Mouse (Mus musculus) intestine, postnatal 0 days (tissue): ENCODE measurements around the gene Prpsap1. TPM values are rescaled to one million over a fixed set of nuclear protein-coding genes. Genes with fewer than 3 reads are reported as not detected.

Source experiments
- ATAC-seq: fragments of 200-750 bp; cut with Nextera tagmentation; 2 replicates; pipeline ENCODE4 v1.8.0; 2017; ENCODE audit warnings: mild to moderate bottlenecking, moderate TSS enrichment, moderate library complexity
- H3K27ac ChIP-seq: fragments of 300-500 bp; sonication (generic); 2 replicates; pipeline ENCODE4 v1.5.1; 2014; ENCODE audit warnings: mild to moderate bottlenecking, low read depth, low read length, moderate library complexity
- H3K27me3 ChIP-seq: fragments of 300-500 bp; sonication (generic); replicated peaks from 2 replicates; pipeline ENCODE4 v1.6.1; 2014; ENCODE audit warnings: low read length, mixed read lengths; ENCODE audit not compliant: control insufficient read depth, insufficient read depth
- H3K36me3 ChIP-seq: fragments of 300-500 bp; sonication (generic); 2 replicates; pipeline ENCODE4 v1.6.1; 2014; ENCODE audit warnings: mild to moderate bottlenecking, moderate library complexity; ENCODE audit not compliant: control insufficient read depth, insufficient read depth
- H3K4me1 ChIP-seq: fragments of 300-500 bp; sonication (generic); replicated peaks from 2 replicates; pipeline ENCODE4 v1.6.1; 2014; ENCODE audit warnings: antibody characterized with exemption, low read length, mixed read lengths; ENCODE audit not compliant: control insufficient read depth, insufficient read depth
- H3K4me2 ChIP-seq: fragments of 300-500 bp; sonication (generic); replicated peaks from 2 replicates; pipeline ENCODE4 v1.6.1; 2014; ENCODE audit warnings: low read depth, mild to moderate bottlenecking, moderate library complexity
- H3K4me3 ChIP-seq: fragments of 300-500 bp; sonication (generic); 2 replicates; pipeline ENCODE4 v1.5.1; 2014; ENCODE audit warnings: low read depth, low read length
- H3K9ac ChIP-seq: fragments of 300-500 bp; sonication (generic); 2 replicates; pipeline ENCODE4 v1.6.1; 2014; ENCODE audit warnings: mild to moderate bottlenecking, low read depth, low read length
- H3K9me3 ChIP-seq: fragments of 300-500 bp; sonication (generic); 2 replicates; pipeline ENCODE4 v1.6.1; 2016; ENCODE audit warnings: mixed run types; ENCODE audit not compliant: control insufficient read depth
- CTCF ChIP-seq: sonication (generic); IDR thresholded peaks from 2 replicates; pipeline ENCODE4 v1.5.1; 2016; ENCODE audit warnings: low read depth, mild to moderate bottlenecking, control low read depth, antibody characterized with exemption, moderate library complexity
- WGBS: fragments of 180-500 bp; shearing (Covaris S2); extraction: QIAGEN DNeasy Blood & Tissue Kit; methylation state at CpG from one replicate; pipeline ENCODE4 v1.1.7; 2014; 5-methylcytosine and 5-hydroxymethylcytosine counted together
- polyA plus RNA-seq: library from polyadenylated mRNA; unstranded; fragments of >200 nt; fragmentation: Nextera tagmentation; extraction: Ambion mirVana; gene quantifications from 2 replicates; pipeline ENCODE4 v1.2.1, GENCODE M21; 2015

The Prpsap1 gene
- polyA plus RNA-seq, 1 experiment from 2014 or later = 177 TPM

DNA sequence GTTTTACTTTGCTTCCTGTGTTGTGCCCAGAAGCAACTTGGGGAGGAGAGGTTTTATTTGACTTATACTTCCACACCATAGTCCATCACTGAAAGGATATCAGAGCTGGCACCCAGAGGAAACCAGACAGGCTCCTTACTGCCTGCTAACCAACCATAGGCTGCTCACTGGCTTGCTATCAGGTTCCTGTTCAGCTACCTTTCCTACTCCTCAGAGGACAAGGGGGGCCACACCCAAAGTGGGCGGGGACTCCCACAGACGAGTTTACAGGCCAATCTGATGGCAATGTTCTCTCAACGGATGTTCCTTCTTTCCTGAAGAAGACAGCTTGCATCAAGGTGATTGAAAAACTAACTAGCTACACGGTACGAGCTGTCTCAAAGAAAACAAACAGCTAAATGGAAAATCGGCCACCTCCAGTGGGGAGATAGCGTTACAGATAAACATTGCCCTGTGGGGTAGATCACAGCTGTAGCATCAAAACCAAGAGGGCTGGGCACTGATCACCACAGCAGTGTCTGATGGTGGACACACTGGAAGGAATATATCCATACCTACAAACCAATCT is 17.4 kb upstream of the Prpsap1 start:
- ATAC-seq = no peak
- H3K4me3 ChIP-seq = no peak overlapping the region
- H3K9me3 ChIP-seq = no peaks in the 10 kb centered on the region
- whole genome bisulfite sequencing = 56% methylated on average over 7 of the region's 7 CpGs
- H3K27ac ChIP-seq = no peak overlapping the region
- H3K9ac ChIP-seq = no peak overlapping the region
- no peaks in the 10 kb centered on the region for H3K36me3 ChIP-seq
- no peaks in the 10 kb centered on the region for H3K4me1 ChIP-seq
- TF ChIP-seq CTCF = no peak
- no peak overlapping the region for H3K4me2 ChIP-seq
- H3K27me3 ChIP-seq = no peaks in the 10 kb centered on the region

DNA sequence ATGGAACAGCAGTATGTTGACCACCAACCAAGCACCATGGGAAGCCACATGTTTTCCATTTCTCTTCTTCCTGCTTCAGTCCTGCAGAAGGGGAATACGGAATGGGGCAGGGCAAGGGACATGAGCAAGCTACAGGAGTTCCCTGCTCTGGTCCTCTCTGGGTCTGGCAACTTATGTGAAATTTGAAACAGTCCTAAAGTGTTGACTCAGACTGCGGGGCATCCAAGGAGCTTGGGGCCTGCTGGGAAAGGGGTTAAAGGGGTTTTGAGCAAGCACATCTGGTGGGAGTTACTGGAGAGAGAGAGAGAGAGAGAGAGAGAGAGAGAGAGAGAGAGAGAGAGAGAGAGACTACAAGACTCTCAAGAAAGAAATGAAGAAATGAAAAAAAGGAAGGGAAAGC is 14.7 kb upstream of the Prpsap1 start:
- H3K36me3 ChIP-seq = no peaks in the 10 kb centered on the region
- no peak overlapping the region for H3K4me3 ChIP-seq
- no peak overlapping the region for H3K27ac ChIP-seq
- no peaks in the 10 kb centered on the region for H3K27me3 ChIP-seq
- 50% methylated on average over 2 of the region's 2 CpGs for WGBS
- no peak for ATAC-seq
- no peaks in the 10 kb centered on the region for H3K4me1 ChIP-seq
- TF ChIP-seq CTCF = no peak
- no peaks in the 10 kb centered on the region for H3K9me3 ChIP-seq
- no peak overlapping the region for H3K9ac ChIP-seq
- no peak overlapping the region for H3K4me2 ChIP-seq

DNA sequence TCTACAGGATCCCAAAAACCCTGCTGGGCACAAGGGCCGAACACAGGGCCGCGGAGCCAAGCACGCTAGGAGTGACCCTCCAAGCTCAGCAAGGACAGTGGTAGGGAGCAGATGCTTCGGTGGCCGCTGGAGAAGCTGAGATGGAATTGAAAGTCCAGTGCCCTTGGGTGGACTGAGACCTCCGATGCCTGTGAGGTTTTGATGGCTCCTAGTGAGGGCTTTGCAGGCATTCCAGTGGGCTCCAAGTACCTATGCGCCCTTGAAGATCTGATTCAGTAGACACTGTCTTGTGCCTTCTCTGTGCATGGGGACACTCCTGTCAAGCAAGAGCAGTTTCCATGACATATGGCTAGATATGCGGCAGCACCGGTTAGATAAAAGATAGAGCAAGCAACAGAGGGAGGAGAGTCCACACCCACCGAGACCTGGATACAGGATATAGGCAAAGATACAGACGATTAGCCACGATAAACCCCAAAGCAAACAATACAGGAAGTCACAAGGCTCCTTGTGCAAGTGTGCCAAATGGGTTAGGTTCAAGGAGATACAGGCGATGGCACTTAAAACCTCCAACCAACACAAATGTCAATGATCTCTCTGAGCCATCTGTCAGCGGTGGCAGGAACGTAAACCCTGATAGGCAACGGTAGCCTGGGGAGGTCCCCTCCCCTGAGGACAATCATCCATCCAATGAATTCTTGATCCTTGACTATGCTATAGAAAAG is 12.3 kb upstream of the Prpsap1 start:
- 72% methylated on average over 17 of the region's 17 CpGs for WGBS
- Histone ChIP-seq H3K4me1 (no peaks in the 10 kb centered on the region), H3K27me3 (no peaks in the 10 kb centered on the region), H3K36me3 (no peaks in the 10 kb centered on the region), H3K9ac (no peak overlapping the region), H3K4me2 (no peak overlapping the region), H3K27ac (no peak overlapping the region), H3K9me3 (no peaks in the 10 kb centered on the region), H3K4me3 (no peak overlapping the region)
- TF ChIP-seq CTCF = no peak
- no peak for ATAC-seq

DNA sequence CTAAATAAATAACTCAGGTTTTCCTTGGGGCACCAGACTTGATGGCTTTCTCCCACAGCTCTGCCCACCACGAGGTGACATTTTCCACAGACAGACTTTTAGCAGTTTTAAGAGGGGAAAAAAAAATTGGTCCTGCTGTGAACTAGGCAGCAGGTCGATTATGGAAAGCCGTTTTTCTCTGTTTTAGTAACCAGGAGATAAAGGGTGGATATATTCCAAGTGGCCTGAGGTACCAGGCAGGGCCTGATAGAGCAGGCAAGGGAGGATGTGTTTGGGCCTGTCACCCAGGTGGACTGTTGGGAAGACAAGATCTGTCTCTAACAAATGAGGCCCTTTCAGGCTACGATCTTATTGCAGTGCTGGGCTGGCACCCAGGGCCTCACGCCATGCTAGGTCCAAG is 11.6 kb upstream of the Prpsap1 start:
- Histone ChIP-seq H3K4me3 (no peak overlapping the region), H3K27ac (no peak overlapping the region), H3K9ac (no peak overlapping the region), H3K27me3 (no peaks in the 10 kb centered on the region), H3K4me1 (no peaks in the 10 kb centered on the region), H3K36me3 (no peaks in the 10 kb centered on the region), H3K4me2 (no peak overlapping the region), H3K9me3 (no peaks in the 10 kb centered on the region)
- no peak for ATAC-seq
- TF ChIP-seq CTCF = no peak
- WGBS = 75% methylated on average over 5 of the region's 5 CpGs

DNA sequence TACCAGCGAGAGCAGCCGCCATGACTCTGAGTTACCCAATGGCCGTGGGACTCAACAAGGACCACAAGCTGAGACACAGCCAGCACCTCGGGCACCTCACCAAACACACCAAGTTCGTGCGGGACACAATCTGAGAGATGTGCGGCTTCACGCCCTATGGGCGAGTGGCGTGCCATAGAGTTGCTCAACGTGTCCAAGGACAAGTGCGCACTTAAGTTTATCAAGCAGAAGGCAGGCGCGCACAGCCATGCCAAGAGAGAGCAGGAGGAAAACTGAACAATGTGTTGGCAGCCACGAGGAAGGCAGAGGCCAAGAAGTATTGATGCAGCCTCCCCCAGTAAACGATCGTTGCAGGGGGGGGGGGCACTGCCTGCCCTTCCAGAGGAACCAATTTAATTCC is 10.5 kb upstream of the Prpsap1 start:
- no peaks in the 10 kb centered on the region for H3K4me1 ChIP-seq
- H3K4me2 ChIP-seq = no peak overlapping the region
- no peak overlapping the region for H3K9ac ChIP-seq
- H3K36me3 ChIP-seq = no peaks in the 10 kb centered on the region
- H3K4me3 ChIP-seq = no peak overlapping the region
- WGBS = 88% methylated on average over 17 of the region's 17 CpGs
- no peaks in the 10 kb centered on the region for H3K27me3 ChIP-seq
- no peak for TF ChIP-seq CTCF
- H3K9me3 ChIP-seq = no peaks in the 10 kb centered on the region
- no peak for ATAC-seq
- no peak overlapping the region for H3K27ac ChIP-seq

DNA sequence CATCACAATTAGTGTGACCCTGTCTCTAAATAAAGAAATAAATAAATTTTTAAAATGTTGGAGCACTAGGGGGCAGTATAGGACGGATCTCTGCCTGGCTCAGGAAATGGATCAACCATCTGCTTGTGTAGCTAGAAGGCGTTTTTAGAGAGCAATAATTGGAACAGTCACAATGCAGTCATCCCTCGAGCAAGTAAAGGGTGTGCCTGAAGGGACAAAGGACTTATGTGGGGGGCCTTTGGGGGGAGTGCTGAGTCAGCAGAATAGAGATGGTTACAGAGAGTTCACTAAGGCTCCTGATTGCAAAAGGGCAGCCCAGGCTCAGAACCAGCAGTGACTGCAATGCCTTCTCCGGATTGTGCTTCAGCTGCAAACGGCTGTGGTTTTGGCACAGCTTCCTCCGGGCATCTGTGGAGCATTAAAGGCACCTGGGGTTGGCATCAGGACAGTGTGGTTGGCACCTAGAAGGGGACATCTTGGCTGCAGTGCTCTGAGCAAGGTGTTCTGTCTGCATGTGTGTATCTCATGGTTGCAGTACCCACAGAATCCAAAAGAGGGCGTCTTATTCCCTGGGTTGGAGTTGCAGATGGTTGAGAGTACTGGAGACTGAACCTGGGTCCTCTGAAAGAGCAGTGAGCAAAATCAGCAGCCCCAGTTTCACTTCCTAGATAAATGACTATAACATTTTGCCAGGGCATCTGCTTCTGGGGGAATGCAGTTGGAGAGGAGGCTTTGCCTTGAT is 7.2 kb upstream of the Prpsap1 start:
- no peak overlapping the region for H3K4me2 ChIP-seq
- no peak overlapping the region for H3K9ac ChIP-seq
- no peak overlapping the region for H3K4me3 ChIP-seq
- 24% methylated on average over 7 of the region's 7 CpGs for WGBS
- H3K27ac ChIP-seq = no peak overlapping the region
- peak; percentile 24; the same call in 1 of the 2 replicates for ATAC-seq
- no peaks in the 10 kb centered on the region for H3K27me3 ChIP-seq
- no peaks in the 10 kb centered on the region for H3K9me3 ChIP-seq
- no peaks in the 10 kb centered on the region for H3K4me1 ChIP-seq
- H3K36me3 ChIP-seq = no peaks in the 10 kb centered on the region
- peak; percentile 75 for TF ChIP-seq CTCF
